Mouse (Mus musculus) brain, embryonic 14.5 days (tissue): ENCODE measurements at regions not wholly inside any gene's neighbourhood (a gene's known extent, or its start where the extent isn't known, plus 50 kb on each side); places are given as distances from the start of the nearest gene placed in this dataset.

Experiments
- DNase-seq: peaks from one replicate; pipeline ENCODE4 v3.0.0-alpha.2; 2011; ENCODE audit warnings: low read depth
- CTCF ChIP-seq: fragments of 200-500 bp; IDR thresholded peaks from 2 replicates; pipeline ENCODE4 v1.5.1; 2012; ENCODE audit warnings: inconsistent platforms, mild to moderate bottlenecking, moderate library complexity, borderline replicate concordance; ENCODE audit not compliant: insufficient read depth, insufficient read length; ENCODE audit errors: extremely low read depth
- POLR2A ChIP-seq: fragments of 200-500 bp; IDR thresholded peaks from 2 replicates; pipeline ENCODE4 v1.6.1; 2012; ENCODE audit warnings: mild to moderate bottlenecking, inconsistent platforms, borderline replicate concordance; ENCODE audit not compliant: poor library complexity, insufficient read depth, insufficient read length, severe bottlenecking; ENCODE audit errors: extremely low read depth

- DNase-seq: peak; percentile 79
- TF ChIP-seq POLR2A (no peak), CTCF (no peak)
These were observed 920.4 kb upstream of the Tenm4 start for GRCm38 (mm10) chr7:95250651-95251050.

GRCm38 (mm10) chr7:95253862-95254545 lies 917.0 kb upstream of the Tenm4 start:
- TF ChIP-seq POLR2A (no peak), CTCF (no peak)
- peak; percentile 85 for DNase-seq

GRCm38 (mm10) chr7:95254913-95255312 lies 916.1 kb upstream of the Tenm4 start:
- TF ChIP-seq CTCF (no peak), POLR2A (no peak)
- peak; percentile 78 for DNase-seq

- no peak for TF ChIP-seq CTCF
- TF ChIP-seq POLR2A: no peak
- DNase-seq: no peak
These were observed 915.3 kb upstream of the Tenm4 start for GRCm38 (mm10) chr7:95255699-95256098.

- no peak for DNase-seq
- TF ChIP-seq POLR2A (no peak), CTCF (no peak)
These were observed 908.1 kb upstream of the Tenm4 start for GRCm38 (mm10) chr7:95262942-95263341.

- no peak for DNase-seq
- no peak for TF ChIP-seq CTCF
- TF ChIP-seq POLR2A: no peak
These were observed 893.8 kb upstream of the Tenm4 start for GRCm38 (mm10) chr7:95277237-95277636.

GRCm38 (mm10) chr7:95313667-95314066 lies 857.4 kb upstream of the Tenm4 start:
- TF ChIP-seq CTCF (no peak), POLR2A (no peak)
- peak; percentile 33 for DNase-seq

- TF ChIP-seq CTCF (no peak), POLR2A (no peak)
- DNase-seq: peak; percentile 82
These were observed 848.0 kb upstream of the Tenm4 start for GRCm38 (mm10) chr7:95323084-95323483.

- peak; percentile 15 for DNase-seq
- no peak for TF ChIP-seq CTCF
- TF ChIP-seq POLR2A: no peak
These were observed 846.1 kb upstream of the Tenm4 start for GRCm38 (mm10) chr7:95324939-95325338.

GRCm38 (mm10) chr7:95332037-95332436 lies 839.0 kb upstream of the Tenm4 start:
- TF ChIP-seq CTCF (peak; percentile 27; the same call in 1 of the 2 replicates), POLR2A (no peak)
- peak; percentile 68 for DNase-seq

GRCm38 (mm10) chr7:95350185-95350803 lies 820.8 kb upstream of the Tenm4 start:
- TF ChIP-seq CTCF: no peak
- TF ChIP-seq POLR2A: no peak

GRCm38 (mm10) chr7:95350804-95351199 lies 820.2 kb upstream of the Tenm4 start:
- DNase-seq: no peak
- TF ChIP-seq POLR2A (no peak), CTCF (no peak)

More at GRCm38 (mm10) chr7:95350185-95350803, 820.8 kb upstream of the Tenm4 start:
- DNase-seq: peak; percentile 70
